Mouse (Mus musculus): ENCODE results near the gene Tmem203. TPM values are rescaled to one million over a fixed set of nuclear protein-coding genes. Genes with fewer than 3 reads are reported as not detected.

The Tmem203 gene
- polyA plus RNA-seq, 1 experiment from 2014 or later: 19.0 TPM

DNA sequence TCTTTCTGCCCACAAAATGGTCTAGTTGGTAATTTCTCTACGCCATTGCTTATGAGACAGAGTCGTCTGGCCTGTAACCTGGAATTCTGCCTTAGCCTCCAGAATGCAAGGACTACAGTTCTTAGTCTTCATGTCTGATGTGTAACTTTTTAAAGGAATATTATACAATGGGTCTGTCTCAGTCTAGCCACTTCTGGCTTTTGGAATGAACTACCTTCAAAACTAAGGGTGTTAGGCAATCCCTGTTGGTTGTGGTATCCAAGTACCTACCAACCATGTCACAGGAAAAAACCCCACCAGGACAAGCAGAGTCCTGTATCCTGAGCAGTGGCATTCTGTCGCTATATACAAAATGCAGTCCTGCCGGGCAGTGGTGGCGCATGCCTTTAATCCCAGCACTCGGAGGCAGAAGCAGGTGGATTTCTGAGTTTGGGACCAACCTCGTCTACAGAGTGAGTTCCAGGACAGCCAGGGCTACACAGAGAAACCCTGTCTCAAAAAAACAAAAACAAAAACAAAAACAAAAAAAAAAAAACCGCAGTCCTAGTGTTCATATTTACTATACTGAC lies 29.3 kb upstream of the Tmem203 start:
- peak overlapping the region; percentile 82 for H3K4me3 ChIP-seq
- H3K27me3 ChIP-seq (ENCODE audit: insufficient read depth, poor library complexity, severe bottlenecking): peaks cover 17% of the 10 kb centered on the region
- WGBS: 80% methylated on average over 8 of the region's 8 CpGs
- no peaks in the 10 kb centered on the region for H3K9me3 ChIP-seq
- H3K36me3 ChIP-seq: peaks cover 17% of the 10 kb centered on the region
- peak overlapping the region; percentile 90 for H3K27ac ChIP-seq
- DNase-seq (ENCODE audit: low spot score): no peak
- H3K4me1 ChIP-seq: peaks cover 38% of the 10 kb centered on the region

DNA sequence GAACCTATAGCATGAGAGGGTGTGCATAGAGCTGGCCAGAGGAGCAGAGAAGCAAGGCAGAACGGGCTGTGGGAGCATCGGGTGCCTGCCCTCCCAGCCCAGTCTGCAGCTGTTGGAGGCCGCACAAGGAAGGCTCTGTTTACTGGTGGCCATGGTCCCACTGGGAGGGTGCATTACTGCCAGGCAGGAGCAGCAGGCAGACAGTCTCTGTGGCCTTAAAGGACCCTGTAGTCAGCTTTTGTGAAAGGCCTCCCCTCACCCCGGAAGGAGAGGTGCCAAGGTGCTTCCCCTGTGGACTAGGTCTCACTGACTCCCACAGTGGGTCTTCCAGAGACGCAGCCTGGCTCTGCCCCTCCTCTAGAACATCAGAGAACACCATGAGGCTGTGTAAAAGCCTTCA lies 28.4 kb upstream of the Tmem203 start:
- no peaks in the 10 kb centered on the region for H3K9me3 ChIP-seq
- H3K4me1 ChIP-seq: peaks cover 34% of the 10 kb centered on the region
- peak overlapping the region; percentile 42 for H3K27ac ChIP-seq
- no peak for DNase-seq (ENCODE audit: low spot score)
- peaks cover 27% of the 10 kb centered on the region for H3K27me3 ChIP-seq (ENCODE audit: insufficient read depth, poor library complexity, severe bottlenecking)
- peaks cover 11% of the 10 kb centered on the region for H3K36me3 ChIP-seq
- WGBS: 78% methylated on average over 5 of the region's 5 CpGs
- H3K4me3 ChIP-seq: no peak overlapping the region

DNA sequence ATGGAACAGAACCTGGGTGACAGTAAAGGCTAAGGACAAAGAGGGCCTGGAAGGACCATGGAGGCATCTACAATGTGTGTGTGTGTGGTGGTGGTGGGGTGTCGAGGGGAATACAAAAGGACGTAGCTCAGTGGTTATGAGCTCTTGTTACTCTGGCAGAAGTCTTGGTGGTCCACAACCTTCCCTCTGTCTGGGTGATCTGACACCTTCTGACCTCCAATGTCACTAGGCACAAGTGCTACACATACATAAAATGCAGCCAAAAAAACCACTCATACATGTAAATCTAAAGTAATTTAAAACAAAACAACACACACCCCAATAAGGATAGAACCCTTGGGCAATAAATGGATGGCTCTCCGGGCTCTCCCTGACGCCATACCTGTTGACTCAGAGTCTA lies 27.8 kb upstream of the Tmem203 start:
- H3K4me1 ChIP-seq: peaks cover 33% of the 10 kb centered on the region
- H3K4me3 ChIP-seq: no peak overlapping the region
- H3K27me3 ChIP-seq (ENCODE audit: insufficient read depth, poor library complexity, severe bottlenecking): peaks cover 32% of the 10 kb centered on the region
- H3K27ac ChIP-seq: no peak overlapping the region
- no peak for DNase-seq (ENCODE audit: low spot score)
- H3K36me3 ChIP-seq: peaks cover 6% of the 10 kb centered on the region; the same call in 1 of the 2 replicates
- no peaks in the 10 kb centered on the region for H3K9me3 ChIP-seq
- 88% methylated on average over 4 of the region's 4 CpGs for WGBS

DNA sequence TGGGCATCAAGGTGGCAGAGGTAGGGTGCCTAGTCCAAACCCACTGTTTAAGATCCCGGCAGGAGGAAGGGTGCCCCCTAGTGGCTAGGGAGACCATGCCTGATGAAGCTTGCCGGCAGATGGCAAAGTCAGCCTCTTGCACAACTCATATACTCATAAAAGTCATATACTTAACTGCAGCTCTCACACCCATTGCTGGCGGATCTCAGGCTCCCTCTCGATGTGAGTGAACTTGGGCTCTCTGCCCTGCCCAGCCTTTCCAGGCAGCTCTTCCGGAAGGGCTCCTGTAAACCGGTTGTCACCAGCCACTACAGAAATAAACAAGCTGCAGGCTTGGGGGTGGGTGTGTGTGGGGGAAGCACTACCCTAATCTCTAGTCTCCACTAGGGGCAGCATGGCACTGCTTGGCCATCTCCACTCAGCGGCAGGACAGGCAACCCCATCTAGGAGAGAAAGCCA lies 26.8 kb upstream of the Tmem203 start:
- Histone ChIP-seq H3K27me3 (ENCODE audit: insufficient read depth, poor library complexity, severe bottlenecking) (peaks cover 43% of the 10 kb centered on the region), H3K9me3 (no peaks in the 10 kb centered on the region), H3K4me1 (peaks cover 29% of the 10 kb centered on the region), H3K4me3 (peak overlapping the region; percentile 43), H3K27ac (peak overlapping the region; percentile 42), H3K36me3 (no peaks in the 10 kb centered on the region)
- peak; percentile 94 for DNase-seq (ENCODE audit: low spot score)
- WGBS: 2% methylated on average over 7 of the region's 7 CpGs

DNA sequence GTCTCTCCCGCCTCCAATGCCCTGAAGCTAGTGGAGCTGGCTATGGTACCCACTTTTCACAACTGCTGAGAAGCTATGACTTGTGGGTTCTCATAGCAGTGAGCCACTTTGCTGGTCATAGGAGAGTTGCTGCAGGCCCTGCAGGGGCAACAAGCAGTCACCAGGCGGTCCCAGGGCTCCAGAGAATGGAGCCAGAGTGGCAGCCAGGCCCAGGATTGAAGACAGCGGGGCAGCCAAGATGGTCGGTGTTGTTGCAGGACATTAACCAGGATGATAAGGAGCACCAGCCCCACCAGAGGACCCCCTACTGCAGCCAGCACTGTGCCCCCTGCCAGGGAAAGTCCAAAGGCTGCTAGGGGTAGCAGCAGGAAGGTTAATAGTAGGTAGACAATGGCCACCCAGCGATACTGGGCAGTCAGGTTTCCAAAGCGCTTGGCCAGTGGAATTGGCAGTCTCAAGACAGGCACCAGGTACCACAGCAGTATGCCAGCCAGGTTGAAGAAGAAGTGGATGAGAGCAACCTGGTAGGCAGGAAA lies 26.2 kb upstream of the Tmem203 start:
- Histone ChIP-seq H3K27ac (peak overlapping the region; percentile 42), H3K36me3 (no peaks in the 10 kb centered on the region), H3K9me3 (no peaks in the 10 kb centered on the region), H3K27me3 (ENCODE audit: insufficient read depth, poor library complexity, severe bottlenecking) (peaks cover 49% of the 10 kb centered on the region), H3K4me3 (no peak overlapping the region; the same call in 1 of the 2 replicates), H3K4me1 (peaks cover 25% of the 10 kb centered on the region)
- WGBS: 65% methylated on average over 6 of the region's 6 CpGs
- DNase-seq (ENCODE audit: low spot score): no peak

DNA sequence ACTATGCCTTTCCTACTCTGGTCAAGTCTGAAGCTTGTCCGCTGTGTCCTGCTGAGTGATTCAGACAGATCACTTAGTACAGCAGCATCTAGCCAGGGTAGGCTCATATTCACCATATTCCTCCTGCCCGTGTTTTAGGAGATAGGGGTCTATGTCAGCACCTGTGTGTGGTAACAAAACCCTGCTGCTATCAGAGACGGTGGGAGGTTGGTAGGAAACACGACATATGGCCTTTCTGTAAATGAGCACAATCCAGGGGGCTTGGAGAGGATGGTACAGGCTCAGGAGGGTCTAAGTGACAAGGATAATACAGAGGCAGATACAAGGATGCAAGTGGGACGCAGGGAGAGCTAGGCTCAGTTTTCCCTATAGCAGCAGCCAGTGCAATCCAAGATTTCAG lies 25.7 kb upstream of the Tmem203 start:
- Histone ChIP-seq H3K27me3 (ENCODE audit: insufficient read depth, poor library complexity, severe bottlenecking) (peaks cover 54% of the 10 kb centered on the region), H3K36me3 (no peaks in the 10 kb centered on the region), H3K27ac (no peak overlapping the region), H3K4me3 (no peak overlapping the region), H3K9me3 (no peaks in the 10 kb centered on the region), H3K4me1 (peaks cover 25% of the 10 kb centered on the region)
- WGBS: 82% methylated on average over 5 of the region's 5 CpGs
- DNase-seq (ENCODE audit: low spot score): no peak

DNA sequence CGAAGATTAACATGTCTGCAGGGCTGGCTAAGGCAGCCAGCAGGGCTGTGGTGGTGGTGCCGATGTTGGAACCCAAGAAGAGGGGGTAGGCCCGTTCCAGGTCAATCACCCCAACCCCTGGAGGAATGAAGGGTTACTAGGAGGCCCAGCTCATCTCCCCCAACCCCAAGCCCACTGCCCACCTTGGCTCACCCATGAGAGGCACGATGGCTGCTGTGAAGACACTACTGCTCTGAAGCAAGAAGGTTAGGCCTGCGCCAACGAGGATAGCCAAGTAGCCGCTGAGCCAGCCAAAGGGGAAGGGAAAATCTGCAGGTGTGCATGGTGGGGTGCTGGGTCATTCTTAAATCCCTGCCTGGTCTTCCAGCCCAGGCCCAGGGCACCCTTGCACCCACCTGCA lies 24.7 kb upstream of the Tmem203 start:
- Histone ChIP-seq H3K36me3 (no peaks in the 10 kb centered on the region), H3K4me3 (no peak overlapping the region), H3K27ac (no peak overlapping the region), H3K9me3 (no peaks in the 10 kb centered on the region), H3K4me1 (peaks cover 20% of the 10 kb centered on the region), H3K27me3 (ENCODE audit: insufficient read depth, poor library complexity, severe bottlenecking) (peaks cover 63% of the 10 kb centered on the region)
- no peak for DNase-seq (ENCODE audit: low spot score)
- WGBS: 80% methylated on average over 7 of the region's 7 CpGs

DNA sequence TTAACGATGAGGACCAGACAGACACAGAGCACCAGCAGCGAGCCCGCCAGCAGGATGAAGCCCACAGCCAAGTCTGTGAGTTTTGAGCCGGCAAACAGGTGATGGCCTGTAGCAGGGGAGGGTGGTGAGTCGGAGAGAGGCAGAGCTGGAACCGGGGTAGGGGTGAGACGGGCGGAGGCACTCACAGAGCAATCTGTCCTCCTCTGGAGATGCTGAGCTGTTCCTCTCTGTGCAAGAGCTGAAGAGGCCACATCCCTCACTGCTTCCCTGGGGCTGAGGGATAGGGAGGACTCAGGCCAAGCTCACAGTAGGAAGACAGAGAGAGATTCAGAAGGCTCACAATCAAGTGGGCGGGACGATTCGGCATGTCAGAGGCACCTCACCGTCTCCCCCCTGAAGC lies 24.2 kb upstream of the Tmem203 start:
- Histone ChIP-seq H3K9me3 (no peaks in the 10 kb centered on the region), H3K36me3 (no peaks in the 10 kb centered on the region), H3K27ac (no peak overlapping the region), H3K4me1 (peaks cover 18% of the 10 kb centered on the region), H3K27me3 (ENCODE audit: insufficient read depth, poor library complexity, severe bottlenecking) (peaks cover 67% of the 10 kb centered on the region), H3K4me3 (no peak overlapping the region)
- 57% methylated on average over 12 of the region's 12 CpGs for WGBS
- no peak for DNase-seq (ENCODE audit: low spot score)

DNA sequence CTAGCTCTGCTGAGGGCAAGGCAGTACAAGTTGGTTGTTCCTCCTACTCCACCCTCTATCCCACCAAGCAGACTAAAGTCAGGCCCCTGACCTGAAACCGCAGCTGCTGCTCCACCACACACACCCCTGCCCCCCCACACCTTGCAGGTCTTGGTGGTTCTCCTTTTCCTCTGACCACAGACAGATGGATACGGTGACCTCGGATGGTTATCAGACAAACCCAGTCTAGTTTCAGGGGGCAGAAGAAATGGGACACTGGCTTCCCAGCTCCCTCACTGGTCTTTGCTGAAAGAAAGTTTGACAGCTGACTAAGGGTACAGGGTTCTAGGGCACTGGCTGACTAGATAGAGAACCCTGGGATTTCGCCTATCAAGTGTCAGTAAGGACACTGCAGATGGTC lies 21.8 kb upstream of the Tmem203 start:
- no peak for DNase-seq (ENCODE audit: low spot score)
- Histone ChIP-seq H3K9me3 (no peaks in the 10 kb centered on the region), H3K4me3 (no peak overlapping the region), H3K4me1 (peaks cover 14% of the 10 kb centered on the region), H3K36me3 (no peaks in the 10 kb centered on the region), H3K27me3 (ENCODE audit: insufficient read depth, poor library complexity, severe bottlenecking) (peaks cover 83% of the 10 kb centered on the region), H3K27ac (no peak overlapping the region)
- WGBS: 71% methylated on average over 4 of the region's 4 CpGs

DNA sequence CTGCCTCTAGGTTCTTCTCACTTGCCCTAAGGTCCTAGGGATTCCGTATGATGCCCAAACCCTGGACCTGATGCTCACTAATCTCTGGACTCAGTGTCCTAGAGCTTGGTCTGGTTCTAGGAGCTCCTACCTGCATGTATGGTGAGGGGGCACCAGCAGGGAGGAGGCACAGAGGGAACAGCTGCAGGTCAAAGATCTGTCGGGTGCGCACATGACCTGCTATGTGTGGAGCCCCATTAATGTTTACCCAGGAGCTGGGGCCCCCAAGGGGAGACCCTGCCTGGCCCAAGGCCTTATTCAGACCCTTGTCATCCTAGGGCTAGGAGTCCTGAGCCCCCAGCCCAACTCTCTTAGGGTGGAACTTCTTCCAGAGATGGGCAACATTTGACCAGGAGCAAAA lies 21.2 kb upstream of the Tmem203 start, which contains the start of gene Slc34a3:
TSS of gene Slc34a3 (minus strand) at position 315 of the 400 bp plus-strand sequence.
- 80% methylated on average over 3 of the region's 3 CpGs for WGBS
- H3K4me1 ChIP-seq: peaks cover 7% of the 10 kb centered on the region
- H3K4me3 ChIP-seq: no peak within 1 kb of the TSS
- H3K27ac ChIP-seq: no peak within 1 kb of the TSS
- H3K36me3 ChIP-seq: no peaks in the 10 kb centered on the region
- peaks cover 82% of the 10 kb centered on the region for H3K27me3 ChIP-seq (ENCODE audit: insufficient read depth, poor library complexity, severe bottlenecking)
- no peaks in the 10 kb centered on the region for H3K9me3 ChIP-seq
- no peak for DNase-seq (ENCODE audit: low spot score)

DNA sequence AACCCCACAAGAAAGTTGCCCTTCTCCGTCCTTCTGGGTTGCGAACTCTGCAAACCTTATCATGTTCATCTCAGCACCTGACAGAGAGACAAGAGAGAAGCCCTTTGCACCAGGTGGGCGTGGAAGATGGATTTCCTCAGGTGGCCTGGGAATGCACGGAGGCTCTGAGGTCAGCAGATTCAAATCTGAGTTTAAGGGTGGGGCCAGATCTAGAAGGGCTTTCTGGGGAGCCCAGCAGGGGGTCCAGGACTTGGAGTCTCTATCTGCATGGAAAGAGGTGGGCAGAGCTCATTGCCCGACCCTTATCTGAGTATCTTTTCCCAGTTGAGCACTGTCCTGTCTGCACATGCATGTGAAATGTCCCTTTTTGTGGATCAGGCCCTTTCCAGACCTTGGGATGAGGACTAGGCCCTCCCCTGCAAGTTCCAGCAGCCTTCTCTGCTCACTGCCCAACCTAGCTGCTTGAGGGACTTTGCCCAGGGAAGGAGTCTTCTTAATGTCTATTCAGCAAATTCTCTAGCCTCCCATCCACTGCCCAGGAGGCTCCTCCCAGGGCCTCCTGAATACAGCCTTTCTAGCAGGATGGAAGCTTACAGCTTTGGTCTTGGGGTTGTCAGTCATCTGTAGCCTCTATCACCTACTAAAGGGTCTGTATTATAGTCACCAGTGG lies 20.6 kb upstream of the Tmem203 start:
- WGBS: 63% methylated on average over 5 of the region's 5 CpGs
- H3K27ac ChIP-seq: no peak overlapping the region
- H3K36me3 ChIP-seq: no peaks in the 10 kb centered on the region
- no peak overlapping the region for H3K4me3 ChIP-seq
- no peaks in the 10 kb centered on the region for H3K9me3 ChIP-seq
- peaks cover 6% of the 10 kb centered on the region for H3K4me1 ChIP-seq
- peaks cover 78% of the 10 kb centered on the region for H3K27me3 ChIP-seq (ENCODE audit: insufficient read depth, poor library complexity, severe bottlenecking)
- no peak for DNase-seq (ENCODE audit: low spot score)

DNA sequence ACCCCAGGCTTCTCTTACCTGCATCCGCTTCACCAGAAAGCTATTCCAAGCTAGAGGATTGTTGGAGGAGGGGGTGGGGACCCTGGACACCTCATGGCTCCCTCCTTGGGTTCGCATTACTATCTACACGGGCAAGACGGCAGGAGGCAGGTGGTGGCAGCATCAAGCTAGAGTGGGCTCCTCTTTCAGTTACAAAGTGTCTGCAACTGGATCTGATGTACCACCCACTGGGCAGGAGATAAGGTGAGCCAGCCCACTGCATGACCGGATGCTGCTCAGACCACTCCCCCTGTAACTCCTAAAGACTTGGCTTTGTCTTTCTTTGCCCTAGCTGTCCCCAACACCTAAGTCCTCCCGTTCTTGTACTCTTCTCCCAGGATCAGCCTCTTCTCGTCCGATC lies 18.6 kb upstream of the Tmem203 start, which contains the start of gene Rnf224:
TSS of gene Rnf224 (minus strand) at position 174 of the 400 bp plus-strand sequence.
- Histone ChIP-seq H3K4me3 (0 out of 2 replicates have a peak within 1 kb of the TSS, but pooled peaks have one; percentile 27), H3K36me3 (no peaks in the 10 kb centered on the region), H3K4me1 (peaks cover 21% of the 10 kb centered on the region), H3K27me3 (ENCODE audit: insufficient read depth, poor library complexity, severe bottlenecking) (peaks cover 68% of the 10 kb centered on the region), H3K9me3 (no peaks in the 10 kb centered on the region), H3K27ac (no peak within 1 kb of the TSS)
- 19% methylated on average over 8 of the region's 8 CpGs for WGBS
- no peak for DNase-seq (ENCODE audit: low spot score)

DNA sequence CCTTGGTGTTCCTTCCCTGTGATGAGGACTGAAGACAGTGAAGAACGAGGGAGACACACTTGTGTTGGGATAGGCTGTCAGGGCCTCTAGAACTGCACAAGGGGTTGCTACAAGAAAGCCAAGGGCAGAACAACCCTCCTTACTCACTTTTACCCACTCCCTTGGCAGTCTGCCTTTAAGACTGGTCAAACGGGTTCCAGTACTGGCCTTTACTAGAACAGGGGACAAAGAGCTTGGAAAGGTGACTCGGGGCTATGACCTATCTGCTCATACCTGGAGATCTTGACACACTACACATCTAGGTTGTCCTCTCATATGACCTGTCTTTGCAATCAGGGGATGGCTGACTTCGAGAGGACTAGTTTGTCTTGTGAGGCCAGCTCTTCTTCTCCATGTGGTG lies 17.7 kb upstream of the Tmem203 start:
- no peak overlapping the region for H3K27ac ChIP-seq
- H3K27me3 ChIP-seq (ENCODE audit: insufficient read depth, poor library complexity, severe bottlenecking): peaks cover 67% of the 10 kb centered on the region
- DNase-seq (ENCODE audit: low spot score): no peak
- WGBS: 61% methylated on average over 4 of the region's 4 CpGs
- H3K36me3 ChIP-seq: no peaks in the 10 kb centered on the region
- H3K4me3 ChIP-seq: no peak overlapping the region
- H3K9me3 ChIP-seq: no peaks in the 10 kb centered on the region
- peaks cover 30% of the 10 kb centered on the region for H3K4me1 ChIP-seq

All from heart, embryonic 10.5 days (tissue).